Mouse (Mus musculus) bone marrow macrophage, adult 2 months (primary cell): Measurements from ENCODE around the gene Pdyn.

ENCODE experiments used
- CTCF ChIP-seq: IDR thresholded peaks from 2 replicates; pipeline ENCODE4 v1.5.1; 2012; ENCODE audit warnings: low read depth, mild to moderate bottlenecking, low read length, moderate library complexity
- POLR2A ChIP-seq: IDR thresholded peaks from 2 replicates; pipeline ENCODE4 v1.6.1; 2012; ENCODE audit warnings: mild to moderate bottlenecking, low read depth, low read length, borderline replicate concordance

DNA sequence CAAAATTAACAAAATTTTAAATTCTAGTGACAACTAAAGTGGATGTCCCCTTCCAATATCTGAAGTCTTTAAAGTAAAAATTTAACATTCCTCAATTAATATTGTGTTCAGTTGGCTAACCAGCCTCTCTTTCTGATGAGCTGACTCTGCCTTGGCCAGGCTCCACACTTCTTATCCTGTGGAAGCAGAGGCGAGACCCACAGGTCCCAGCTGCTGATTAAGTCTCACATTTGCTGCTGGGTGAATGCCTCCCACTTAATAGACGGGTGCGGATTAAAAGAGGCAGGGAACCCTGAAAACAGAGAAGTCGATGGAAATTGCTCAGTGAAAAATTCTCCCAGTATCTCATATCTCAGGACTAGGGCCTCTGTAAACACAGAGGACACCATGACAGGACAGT, 37.2 kb downstream of the Pdyn start:
- no peak for TF ChIP-seq POLR2A
- no peak for TF ChIP-seq CTCF
